Mouse (Mus musculus): ENCODE data around the gene Sec14l3. TPM values are rescaled to one million over a fixed set of nuclear protein-coding genes. Genes with fewer than 3 reads are reported as not detected.

The Sec14l3 gene
- total RNA-seq, 1 experiment, result 0.22 TPM

DNA sequence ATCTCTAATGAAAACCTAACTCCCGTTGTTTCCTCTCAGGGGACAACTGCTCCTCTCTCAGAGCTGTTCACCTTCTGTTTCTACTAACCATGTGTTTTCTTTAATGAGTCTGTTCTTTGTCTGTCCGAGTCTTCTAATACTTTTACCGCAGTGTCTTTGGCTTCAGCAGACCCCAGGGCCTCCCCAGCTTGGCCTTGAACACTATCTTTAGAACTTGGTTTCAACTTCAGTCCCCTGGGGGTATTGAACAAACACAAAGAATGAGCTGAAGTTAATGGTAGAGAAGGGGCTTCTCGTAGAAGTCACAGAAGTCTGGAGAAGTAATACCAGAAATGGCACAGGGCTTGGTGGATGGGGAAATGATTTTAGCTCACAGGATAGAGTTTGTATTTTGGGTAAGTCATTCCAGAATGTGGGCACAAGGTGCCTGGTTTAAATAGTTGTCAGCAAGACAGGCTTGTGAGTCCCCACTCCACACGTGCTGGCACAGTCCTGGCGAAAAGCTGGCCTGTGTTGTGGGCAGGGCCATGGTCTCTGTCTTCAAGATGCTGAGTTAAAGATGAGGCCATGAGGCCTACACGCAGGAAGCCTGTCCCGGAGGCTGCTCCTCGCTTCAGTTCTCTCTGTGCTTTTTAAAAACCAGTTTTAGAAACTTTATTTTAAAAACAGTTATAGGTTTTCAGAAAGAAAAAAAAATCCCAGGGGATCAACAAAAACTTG, 28.1 kb upstream of the Sec14l3 start:
- TF ChIP-seq HCFC1 (IDR thresholded peaks at IDR 0.05; ENCODE audit: borderline replicate concordance, insufficient read depth, low read length) (no peak), MAFK (IDR thresholded peaks at IDR 0.05; ENCODE audit: insufficient read depth, low read depth, low read length) (no peak), ZNF384 (IDR thresholded peaks at IDR 0.05; ENCODE audit: low read depth, low read length) (no peak), ZC3H11A (IDR thresholded peaks at IDR 0.05; ENCODE audit: borderline replicate concordance, low read depth, low read length) (no peak), CHD2 (IDR thresholded peaks at IDR 0.05; ENCODE audit: low read depth, low read length) (no peak)
- Histone ChIP-seq H3K27ac (ENCODE audit: insufficient read depth, low read depth, low read length, poor library complexity, severe bottlenecking) (no peak overlapping the region), H3K4me3 (ENCODE audit: insufficient read depth in 1 of 2, low read depth in 1 of 2, low read length in 2 of 2, poor library complexity in 1 of 2, severe bottlenecking in 1 of 2) (no peak overlapping the region), H3K9ac (ENCODE audit: insufficient read depth, low read depth, low read length, poor library complexity, severe bottlenecking) (no peak overlapping the region), H3K9me3 (ENCODE audit: control insufficient read depth, insufficient read depth, low read depth, low read length) (no peaks in the 10 kb centered on the region), H3K4me1 (ENCODE audit: control insufficient read depth in 2 of 2, insufficient read depth in 2 of 2, low read length in 2 of 2, poor library complexity in 1 of 2) (peaks cover 5 to 10% of the 10 kb centered on the region in 2 experiments; a peak in 2 of 4 replicates), H3K36me3 (ENCODE audit: control insufficient read depth, insufficient read depth, low read length, poor library complexity, severe bottlenecking) (no peaks in the 10 kb centered on the region; the same call in 1 of the 2 replicates)
- no peak for DNase-seq (ENCODE audit: low read depth, low spot score)
- in situ Hi-C loops (cut with MboI; ENCODE audit: low sequenced_read_pairs in 2 of 2, unreplicated experiment in 2 of 2), result no loop called here

DNA sequence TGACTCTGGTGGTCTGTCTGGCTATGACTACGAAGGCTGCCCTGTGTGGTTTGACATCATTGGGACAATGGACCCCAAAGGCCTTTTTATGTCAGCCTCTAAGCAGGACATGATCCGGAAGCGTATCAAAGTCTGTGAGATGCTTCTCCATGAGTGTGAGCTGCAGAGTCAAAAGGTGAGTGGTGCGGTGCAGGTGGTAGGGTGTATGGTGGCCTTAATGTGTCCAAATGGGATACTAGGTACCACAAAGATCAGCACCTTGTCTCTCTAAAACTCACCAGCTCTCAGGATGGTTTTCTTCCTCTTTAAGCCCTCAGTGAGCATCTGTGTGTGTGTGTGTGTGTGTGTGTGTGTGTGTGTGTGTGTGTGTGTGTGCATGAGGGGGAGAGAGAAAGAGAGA, 24.7 kb upstream of the Sec14l3 start:
- no peaks in the 10 kb centered on the region; the same call in 1 of the 2 replicates for H3K36me3 ChIP-seq (ENCODE audit: control insufficient read depth, insufficient read depth, low read length, poor library complexity, severe bottlenecking)
- H3K4me3 ChIP-seq (ENCODE audit: insufficient read depth in 1 of 2, low read depth in 1 of 2, low read length in 2 of 2, poor library complexity in 1 of 2, severe bottlenecking in 1 of 2), result no peak overlapping the region
- peaks cover 3 to 6% of the 10 kb centered on the region in 2 experiments; a peak in 2 of 4 replicates for H3K4me1 ChIP-seq (ENCODE audit: control insufficient read depth in 2 of 2, insufficient read depth in 2 of 2, low read length in 2 of 2, poor library complexity in 1 of 2)
- H3K27ac ChIP-seq (ENCODE audit: insufficient read depth, low read depth, low read length, poor library complexity, severe bottlenecking), result no peak overlapping the region
- no peak for TF ChIP-seq ZNF384 (IDR thresholded peaks at IDR 0.05; ENCODE audit: low read depth, low read length)
- TF ChIP-seq CHD2 (IDR thresholded peaks at IDR 0.05; ENCODE audit: low read depth, low read length), result no peak
- no peak for TF ChIP-seq HCFC1 (IDR thresholded peaks at IDR 0.05; ENCODE audit: borderline replicate concordance, insufficient read depth, low read length)
- no peak for TF ChIP-seq ZC3H11A (IDR thresholded peaks at IDR 0.05; ENCODE audit: borderline replicate concordance, low read depth, low read length)
- TF ChIP-seq MAFK (IDR thresholded peaks at IDR 0.05; ENCODE audit: insufficient read depth, low read depth, low read length), result no peak
- H3K9ac ChIP-seq (ENCODE audit: insufficient read depth, low read depth, low read length, poor library complexity, severe bottlenecking), result no peak overlapping the region
- in situ Hi-C loops (cut with MboI; ENCODE audit: low sequenced_read_pairs in 2 of 2, unreplicated experiment in 2 of 2), result no loop called here
- no peak for DNase-seq (ENCODE audit: low read depth, low spot score)
- H3K9me3 ChIP-seq (ENCODE audit: control insufficient read depth, insufficient read depth, low read depth, low read length), result no peaks in the 10 kb centered on the region

- no peak overlapping the region for H3K4me3 ChIP-seq (ENCODE audit: insufficient read depth in 1 of 2, low read depth in 1 of 2, low read length in 2 of 2, poor library complexity in 1 of 2, severe bottlenecking in 1 of 2)
- no peaks in the 10 kb centered on the region for H3K9me3 ChIP-seq (ENCODE audit: control insufficient read depth, insufficient read depth, low read depth, low read length)
- no peak for DNase-seq (ENCODE audit: low read depth, low spot score)
Observed at GRCm38 (mm10) chr11:4041123-4041625, 23.5 kb upstream of the Sec14l3 start.

DNA sequence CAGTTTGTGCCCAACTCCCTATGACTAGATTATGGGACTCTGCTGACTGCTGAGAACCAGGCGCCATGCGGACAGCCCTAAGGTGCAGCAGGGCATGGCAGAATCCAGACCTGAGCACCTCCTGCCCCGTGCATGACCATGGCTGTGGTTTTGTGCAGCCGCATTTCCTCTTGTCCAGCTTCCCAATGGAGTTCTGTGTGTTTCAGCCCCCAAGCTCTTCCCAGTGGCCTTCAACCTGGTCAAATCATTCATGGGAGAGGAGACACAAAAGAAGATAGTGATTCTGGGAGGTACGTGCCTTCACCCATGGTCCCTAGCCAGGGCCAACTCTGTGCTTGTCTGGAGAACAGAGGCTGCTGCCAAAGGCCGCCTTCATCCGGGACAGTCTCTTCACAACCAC, 21.6 kb upstream of the Sec14l3 start:
- no peak overlapping the region for H3K4me3 ChIP-seq (ENCODE audit: insufficient read depth in 1 of 2, low read depth in 1 of 2, low read length in 2 of 2, poor library complexity in 1 of 2, severe bottlenecking in 1 of 2)
- no peaks in the 10 kb centered on the region for H3K4me1 ChIP-seq (ENCODE audit: control insufficient read depth in 2 of 2, insufficient read depth in 2 of 2, low read length in 2 of 2, poor library complexity in 1 of 2)
- no peak for DNase-seq (ENCODE audit: low read depth, low spot score)
- TF ChIP-seq MAFK (IDR thresholded peaks at IDR 0.05; ENCODE audit: insufficient read depth, low read depth, low read length) (no peak), CHD2 (IDR thresholded peaks at IDR 0.05; ENCODE audit: low read depth, low read length) (no peak), HCFC1 (IDR thresholded peaks at IDR 0.05; ENCODE audit: borderline replicate concordance, insufficient read depth, low read length) (no peak), ZC3H11A (IDR thresholded peaks at IDR 0.05; ENCODE audit: borderline replicate concordance, low read depth, low read length) (no peak), ZNF384 (IDR thresholded peaks at IDR 0.05; ENCODE audit: low read depth, low read length) (no peak)
- H3K27ac ChIP-seq (ENCODE audit: insufficient read depth, low read depth, low read length, poor library complexity, severe bottlenecking), result no peak overlapping the region
- in situ Hi-C loops (cut with MboI; ENCODE audit: low sequenced_read_pairs in 2 of 2, unreplicated experiment in 2 of 2), result no loop called here
- H3K9ac ChIP-seq (ENCODE audit: insufficient read depth, low read depth, low read length, poor library complexity, severe bottlenecking), result no peak overlapping the region
- no peaks in the 10 kb centered on the region for H3K9me3 ChIP-seq (ENCODE audit: control insufficient read depth, insufficient read depth, low read depth, low read length)
- no peaks in the 10 kb centered on the region for H3K36me3 ChIP-seq (ENCODE audit: control insufficient read depth, insufficient read depth, low read length, poor library complexity, severe bottlenecking)

More at GRCm38 (mm10) chr11:4041123-4041625, 23.5 kb upstream of the Sec14l3 start:
- no peak overlapping the region for H3K27ac ChIP-seq (ENCODE audit: insufficient read depth, low read depth, low read length, poor library complexity, severe bottlenecking)
- no peak overlapping the region for H3K9ac ChIP-seq (ENCODE audit: insufficient read depth, low read depth, low read length, poor library complexity, severe bottlenecking)
- no peak for TF ChIP-seq ZC3H11A (IDR thresholded peaks at IDR 0.05; ENCODE audit: borderline replicate concordance, low read depth, low read length)
- TF ChIP-seq MAFK (IDR thresholded peaks at IDR 0.05; ENCODE audit: insufficient read depth, low read depth, low read length), result no peak
- no peak for TF ChIP-seq ZNF384 (IDR thresholded peaks at IDR 0.05; ENCODE audit: low read depth, low read length)
- TF ChIP-seq HCFC1 (IDR thresholded peaks at IDR 0.05; ENCODE audit: borderline replicate concordance, insufficient read depth, low read length), result no peak
- TF ChIP-seq CHD2 (IDR thresholded peaks at IDR 0.05; ENCODE audit: low read depth, low read length), result no peak
- H3K4me1 ChIP-seq (ENCODE audit: control insufficient read depth in 2 of 2, insufficient read depth in 2 of 2, low read length in 2 of 2, poor library complexity in 1 of 2), result no peaks in the 10 kb centered on the region
- in situ Hi-C loops (cut with MboI; ENCODE audit: low sequenced_read_pairs in 2 of 2, unreplicated experiment in 2 of 2), result no loop called here
- H3K36me3 ChIP-seq (ENCODE audit: control insufficient read depth, insufficient read depth, low read length, poor library complexity, severe bottlenecking), result no peaks in the 10 kb centered on the region; the same call in 1 of the 2 replicates

Measured in ES-E14 (cell line).